Comparison of ENCODE assay signal across 8 mouse cellular contexts in the genomic region with DNA sequence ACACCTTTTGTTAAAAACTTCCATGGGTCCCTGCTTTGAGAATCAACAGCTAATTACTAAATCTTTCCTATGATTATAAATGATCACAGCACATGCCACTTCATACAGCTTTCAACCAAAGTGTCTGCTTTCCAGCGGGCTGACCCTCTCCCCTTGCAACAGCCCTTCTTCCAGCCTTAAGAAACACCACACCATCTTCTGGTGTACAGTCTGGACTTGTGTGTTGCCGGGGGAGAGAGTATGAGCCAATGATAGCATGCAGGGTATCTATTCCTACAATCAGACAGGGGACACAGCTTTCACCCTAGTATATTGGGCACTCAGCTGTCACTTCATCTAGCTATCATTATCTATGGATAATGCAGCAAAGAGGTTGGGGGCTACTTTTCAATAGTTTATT. TPM values are rescaled to one million over a fixed set of nuclear protein-coding genes. Genes with fewer than 3 reads are reported as not detected.
DNase-seq lines count a peak whose midpoint lies in the region; ATAC-seq and TF ChIP-seq lines count a peak whose summit lies in the region.

No protein-coding gene starts in this region.

- 51% methylated on average over 2 of the region's 2 CpGs for WGBS in kidney, adult 2 months
- 45% methylated on average over 2 of the region's 2 CpGs for WGBS in hindbrain, embryonic 13.5 days
- WGBS in midbrain, embryonic 15.5 days: 29% methylated on average over 2 of the region's 2 CpGs

- H3K9me3 ChIP-seq in hindbrain, embryonic 13.5 days: no peaks in the 10 kb centered on the region
- H3K9me3 ChIP-seq in midbrain, embryonic 15.5 days: no peaks in the 10 kb centered on the region

- H3K27ac ChIP-seq in kidney, adult 2 months (ENCODE audit: insufficient read depth, low read depth, low read length): no peak overlapping the region
- no peak overlapping the region for H3K27ac ChIP-seq in brown adipose tissue, adult 24 weeks (replicated peaks; ENCODE audit: low read depth, low read length)
- no peak overlapping the region for H3K27ac ChIP-seq in hindbrain, embryonic 13.5 days
- no peak overlapping the region for H3K27ac ChIP-seq in midbrain, embryonic 15.5 days

- H3K4me1 ChIP-seq in kidney, adult 2 months (ENCODE audit: control insufficient read depth, insufficient read depth, low read length): peaks cover 2% of the 10 kb centered on the region; the same call in 1 of the 2 replicates
- no peaks in the 10 kb centered on the region for H3K4me1 ChIP-seq in brown adipose tissue, adult 24 weeks (ENCODE audit: control insufficient read depth, insufficient read depth, insufficient read length, low read length)
- peaks cover 38% of the 10 kb centered on the region for H3K4me1 ChIP-seq in hindbrain, embryonic 13.5 days (replicated peaks)
- peaks cover 33% of the 10 kb centered on the region for H3K4me1 ChIP-seq in midbrain, embryonic 15.5 days

- ATAC-seq in hindbrain, embryonic 13.5 days (ENCODE audit: low FRiP score): no peak
- no peak for ATAC-seq in midbrain, embryonic 15.5 days (replicated peaks)

- H3K4me2 ChIP-seq in hindbrain, embryonic 13.5 days: peak overlapping the region; percentile 98
- H3K4me2 ChIP-seq in midbrain, embryonic 15.5 days: peak overlapping the region; percentile 90

- TF ChIP-seq POLR2A in kidney, adult 2 months (IDR thresholded peaks at IDR 0.05; ENCODE audit: low read depth, low read length): no peak

- H3K9ac ChIP-seq in hindbrain, embryonic 13.5 days: peak overlapping the region; percentile 58
- no peak overlapping the region for H3K9ac ChIP-seq in midbrain, embryonic 15.5 days

- peak overlapping the region; percentile 22; the same call in 1 of the 2 replicates for H3K4me3 ChIP-seq in kidney, adult 2 months (ENCODE audit: insufficient read depth, low read depth, low read length)
- H3K4me3 ChIP-seq in brown adipose tissue, adult 24 weeks (ENCODE audit: insufficient read depth, low read depth, low read length): peak overlapping the region; percentile 57
- peak overlapping the region; percentile 73 for H3K4me3 ChIP-seq in hindbrain, embryonic 13.5 days
- peak overlapping the region; percentile 56 for H3K4me3 ChIP-seq in midbrain, embryonic 15.5 days

- no peaks in the 10 kb centered on the region for H3K27me3 ChIP-seq in kidney, adult 2 months (replicated peaks; ENCODE audit: control insufficient read depth, insufficient read depth, low read length)
- no peaks in the 10 kb centered on the region for H3K27me3 ChIP-seq in hindbrain, embryonic 13.5 days
- no peaks in the 10 kb centered on the region for H3K27me3 ChIP-seq in midbrain, embryonic 15.5 days (replicated peaks)

- H3K36me3 ChIP-seq in kidney, adult 2 months (ENCODE audit: control insufficient read depth, insufficient read depth, low read length): no peaks in the 10 kb centered on the region
- H3K36me3 ChIP-seq in hindbrain, embryonic 13.5 days: no peaks in the 10 kb centered on the region
- no peaks in the 10 kb centered on the region for H3K36me3 ChIP-seq in midbrain, embryonic 15.5 days (replicated peaks)

- no peak for DNase-seq in kidney, adult 2 months
- DNase-seq in kidney, adult 11 months: no peak
- no peak for DNase-seq in right cerebral cortex, postnatal 10 days (ENCODE audit: low spot score in 2 of 2)
- DNase-seq in urinary bladder, postnatal 36 days (ENCODE audit: low spot score in 2 of 2): no peak
- no peak for DNase-seq in urinary bladder, postnatal 25 days (ENCODE audit: low spot score)

- no peak for TF ChIP-seq CTCF in kidney, adult 2 months (conservative IDR thresholded peaks at IDR 0.05; ENCODE audit: insufficient read depth, insufficient read length, low read depth, low read length)

RNA-seq across cellular contexts. Expression of gene Jun, which starts 2.9 kb away (rescaled TPM):
- polyA plus RNA-seq in kidney, adult 2 months (2012; rRNA removed): 16.9 and 18.9 TPM in 2 replicates
- polyA plus RNA-seq in brown adipose tissue, adult 24 weeks (2012; ENCODE audit: insufficient read depth, insufficient read length, missing spikeins): 66.9 and 91.2 TPM in 2 replicates
- polyA plus RNA-seq in hindbrain, embryonic 13.5 days (2015; fragmentation: Nextera tagmentation; extraction: Ambion mirVana): 55.6 and 56.7 TPM in 2 replicates
- 49.9 and 53.9 TPM in 2 replicates for polyA plus RNA-seq in midbrain, embryonic 15.5 days (2015; fragmentation: Nextera tagmentation; extraction: Ambion mirVana)

Comparison
In these comparisons a context has a peak if more than half of its experiments do, and no peak if none do; other contexts are left out.
1. H3K4me3 ChIP-seq: peak in every context shown above with its lines; median percentile 73 in hindbrain, embryonic 13.5 days; 57 in brown adipose tissue, adult 24 weeks; 56 in midbrain, embryonic 15.5 days; 22 in kidney, adult 2 months.